Mouse (Mus musculus): Measurements from ENCODE around the gene Inafm1. TPM values are rescaled to one million over a fixed set of nuclear protein-coding genes. Genes with fewer than 3 reads are reported as not detected.
"Not testable (repeated sequence)": the region's sequence is repeated elsewhere in the genome, so short reads cannot be mapped to it uniquely, and the experiment has no call there.

The Inafm1 gene
- polyA plus RNA-seq, 1 experiment, result 23.6 TPM

DNA sequence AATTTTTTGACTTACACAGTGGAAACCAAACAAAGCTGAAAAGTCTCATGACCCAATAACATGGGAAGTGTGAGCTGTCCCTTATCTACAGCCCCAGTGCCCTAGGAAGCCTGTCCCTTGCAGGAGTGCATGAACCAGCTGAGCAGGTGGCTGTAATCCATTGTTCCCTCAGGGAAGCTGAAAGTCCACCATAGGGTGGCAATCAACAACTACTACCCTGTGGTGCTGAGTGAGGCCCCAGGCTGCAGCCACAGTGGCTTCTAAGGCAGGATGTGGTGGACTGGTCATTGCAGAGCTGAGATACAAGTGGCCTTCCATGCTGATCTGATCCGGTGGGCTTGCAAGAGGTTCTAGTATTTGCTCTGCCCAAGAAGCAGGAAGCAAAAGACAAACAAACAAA is 12.3 kb downstream of the Inafm1 start:
- Histone ChIP-seq H3K4me3 (replicated peaks; ENCODE audit: control insufficient read depth, low read depth, low read length) (no peak overlapping the region), H3K27ac (ENCODE audit: control insufficient read depth, insufficient read depth, low read depth, low read length, poor library complexity) (peak overlapping the region; percentile 22; the same call in 1 of the 2 replicates), H3K4me1 (ENCODE audit: control insufficient read depth, insufficient read depth, low read length) (peaks cover 2% of the 10 kb centered on the region; the same call in 1 of the 2 replicates)
- TF ChIP-seq CTCF (IDR thresholded peaks at IDR 0.05; ENCODE audit: control insufficient read depth, insufficient read depth, low read length) (no peak), POLR2A (IDR thresholded peaks at IDR 0.05; ENCODE audit: borderline replicate concordance, control insufficient read depth, low read depth, low read length) (no peak)
- WGBS, result 16% methylated on average over 1 of the region's 1 CpGs

DNA sequence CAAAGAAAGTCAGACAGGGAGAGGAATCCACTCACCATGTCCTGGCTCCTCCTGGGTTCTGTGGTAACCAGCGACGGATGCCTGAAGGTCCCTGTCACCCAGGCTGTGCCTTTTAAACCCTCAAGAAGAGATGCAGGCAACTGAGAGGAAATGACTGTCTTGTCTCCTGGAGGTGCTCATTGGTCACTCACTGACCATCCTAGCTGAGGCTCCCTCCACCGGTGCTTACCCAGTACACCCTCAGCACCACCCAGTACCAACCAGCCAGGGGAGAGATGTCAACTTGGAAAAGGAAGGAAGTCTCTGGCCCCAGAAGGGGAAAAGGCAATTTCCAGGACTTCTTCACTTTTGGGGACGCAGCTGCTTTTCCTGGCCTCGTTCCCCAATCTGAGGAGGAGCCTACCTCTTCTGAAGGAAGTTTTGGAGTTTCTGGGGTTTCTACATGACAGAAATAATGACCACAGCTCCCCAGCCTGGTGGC is 14.3 kb downstream of the Inafm1 start, which contains the start of gene C5ar1:
TSS of gene C5ar1 (minus strand) at position 431 of the 481 bp plus-strand sequence.
- 32% methylated on average over 5 of the region's 5 CpGs for WGBS
- Histone ChIP-seq H3K27ac (ENCODE audit: control insufficient read depth, insufficient read depth, low read depth, low read length, poor library complexity) (peak within 1 kb of the TSS; percentile 82), H3K4me1 (ENCODE audit: control insufficient read depth, insufficient read depth, low read length) (peaks cover 2% of the 10 kb centered on the region; the same call in 1 of the 2 replicates), H3K4me3 (replicated peaks; ENCODE audit: control insufficient read depth, low read depth, low read length) (peak within 1 kb of the TSS; percentile 75)
- TF ChIP-seq POLR2A (IDR thresholded peaks at IDR 0.05; ENCODE audit: borderline replicate concordance, control insufficient read depth, low read depth, low read length), result no peak
- peak; percentile 29; the same call in 1 of the 2 replicates for TF ChIP-seq CTCF (IDR thresholded peaks at IDR 0.05; ENCODE audit: control insufficient read depth, insufficient read depth, low read length)

DNA sequence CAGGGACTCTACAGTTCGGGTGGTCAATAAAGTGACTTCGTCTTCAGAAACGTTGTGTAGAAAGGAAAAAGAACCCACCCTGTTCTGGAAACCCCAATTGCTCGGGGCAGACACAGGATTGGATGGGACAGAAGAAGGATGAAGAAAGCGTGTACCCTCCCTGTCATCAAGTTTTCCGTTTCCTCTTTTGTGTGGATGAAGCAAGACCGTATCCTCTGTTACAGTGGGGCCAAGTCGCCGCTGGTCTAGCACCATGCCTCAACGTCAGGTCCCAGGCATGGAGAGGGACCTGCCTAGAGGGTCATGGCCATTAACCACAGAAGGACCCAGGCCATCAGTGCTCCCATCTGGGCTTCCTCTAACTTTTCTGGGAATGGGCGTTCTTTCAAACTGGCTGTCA is 15.6 kb downstream of the Inafm1 start:
- peak overlapping the region; percentile 75 for H3K4me3 ChIP-seq (replicated peaks; ENCODE audit: control insufficient read depth, low read depth, low read length)
- TF ChIP-seq POLR2A (IDR thresholded peaks at IDR 0.05; ENCODE audit: borderline replicate concordance, control insufficient read depth, low read depth, low read length), result 0 out of 2 replicates have a peak, but pooled peaks have one; percentile 46
- no peak for TF ChIP-seq CTCF (IDR thresholded peaks at IDR 0.05; ENCODE audit: control insufficient read depth, insufficient read depth, low read length)
- peaks cover 2% of the 10 kb centered on the region; the same call in 1 of the 2 replicates for H3K4me1 ChIP-seq (ENCODE audit: control insufficient read depth, insufficient read depth, low read length)
- H3K27ac ChIP-seq (ENCODE audit: control insufficient read depth, insufficient read depth, low read depth, low read length, poor library complexity), result peak overlapping the region; percentile 82
- 43% methylated on average over 11 of the region's 11 CpGs for WGBS

DNA sequence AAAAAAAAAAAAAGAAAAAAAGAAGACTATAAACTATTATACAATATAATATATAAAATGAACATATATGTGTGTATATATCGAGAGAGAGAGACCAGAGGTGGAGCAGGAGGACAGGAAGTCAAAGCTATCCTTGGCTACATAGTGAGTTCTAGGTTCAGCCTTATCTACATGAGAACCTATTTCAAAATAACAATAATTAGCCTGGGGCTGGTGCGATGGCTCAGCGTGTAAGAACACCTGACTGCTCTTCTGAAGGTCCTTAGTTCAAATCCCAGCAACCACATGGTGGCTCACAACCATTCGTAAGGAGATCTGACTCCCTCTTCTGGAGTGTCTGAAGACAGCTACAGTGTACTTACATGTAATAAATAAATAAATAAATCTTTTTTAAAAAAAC is 17.5 kb downstream of the Inafm1 start:
- H3K4me3 ChIP-seq (replicated peaks; ENCODE audit: control insufficient read depth, low read depth, low read length); H3K27ac ChIP-seq (ENCODE audit: control insufficient read depth, insufficient read depth, low read depth, low read length, poor library complexity); H3K4me1 ChIP-seq (ENCODE audit: control insufficient read depth, insufficient read depth, low read length): not testable (repeated sequence)
- WGBS, result 71% methylated on average over 4 of the region's 4 CpGs

DNA sequence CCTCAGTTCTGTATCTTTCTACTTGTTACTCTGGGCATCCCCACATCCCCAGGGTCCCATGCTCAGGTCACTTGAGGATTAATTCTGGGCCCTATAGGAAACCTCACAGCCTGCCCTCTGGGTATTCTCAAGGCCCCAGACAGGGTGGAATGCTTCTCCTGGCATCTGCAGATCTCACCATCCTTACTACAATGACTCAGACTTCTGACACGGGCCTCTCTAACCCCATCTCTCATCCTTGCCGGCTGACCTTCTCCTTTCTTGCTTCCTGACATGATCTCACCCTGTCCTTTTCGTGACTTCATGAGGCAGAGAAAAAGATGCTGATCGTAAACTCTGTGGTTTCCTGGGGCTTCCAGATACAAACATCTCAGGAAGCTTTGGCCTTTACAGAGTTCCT is 19.2 kb downstream of the Inafm1 start:
- Histone ChIP-seq H3K27ac (ENCODE audit: control insufficient read depth, insufficient read depth, low read depth, low read length, poor library complexity) (no peak overlapping the region; the same call in 1 of the 2 replicates), H3K4me3 (replicated peaks; ENCODE audit: control insufficient read depth, low read depth, low read length) (peak overlapping the region; percentile 29), H3K4me1 (ENCODE audit: control insufficient read depth, insufficient read depth, low read length) (no peaks in the 10 kb centered on the region; the same call in 1 of the 2 replicates)
- no peak for TF ChIP-seq CTCF (IDR thresholded peaks at IDR 0.05; ENCODE audit: control insufficient read depth, insufficient read depth, low read length)
- no peak for TF ChIP-seq POLR2A (IDR thresholded peaks at IDR 0.05; ENCODE audit: borderline replicate concordance, control insufficient read depth, low read depth, low read length)
- WGBS, result 3% methylated on average over 4 of the region's 4 CpGs

GRCm38 (mm10) chr7:16250687-16251086 is 22.7 kb downstream of the Inafm1 start:
- Histone ChIP-seq H3K4me3 (replicated peaks; ENCODE audit: control insufficient read depth, low read depth, low read length) (no peak overlapping the region), H3K4me1 (ENCODE audit: control insufficient read depth, insufficient read depth, low read length) (peaks cover 5% of the 10 kb centered on the region; the same call in 1 of the 2 replicates), H3K27ac (ENCODE audit: control insufficient read depth, insufficient read depth, low read depth, low read length, poor library complexity) (peak overlapping the region; percentile 72; the same call in 1 of the 2 replicates)
- WGBS, result 1% methylated on average over 5 of the region's 5 CpGs
- no peak for TF ChIP-seq POLR2A (IDR thresholded peaks at IDR 0.05; ENCODE audit: borderline replicate concordance, control insufficient read depth, low read depth, low read length)

DNA sequence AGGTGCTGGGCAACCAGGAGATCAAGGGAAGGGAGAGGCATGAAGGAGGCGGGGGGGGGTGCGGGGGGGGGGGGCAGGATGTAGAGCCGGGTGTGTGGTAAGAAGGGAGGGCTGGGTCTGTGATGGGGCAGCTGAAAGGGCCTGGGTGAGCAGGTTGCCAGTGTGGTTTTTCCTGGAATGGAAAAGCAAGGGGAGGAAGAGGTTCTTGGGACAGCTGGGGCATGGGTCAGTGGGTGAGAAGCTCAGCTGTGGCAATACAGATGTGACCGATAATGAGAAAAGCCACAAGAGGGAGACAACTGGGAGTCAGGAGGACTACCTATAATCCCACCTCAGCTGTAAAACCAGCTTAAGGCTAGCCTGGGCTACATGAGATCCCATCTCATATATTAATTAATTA is 27.5 kb downstream of the Inafm1 start:
- H3K27ac ChIP-seq (ENCODE audit: control insufficient read depth, insufficient read depth, low read depth, low read length, poor library complexity), result no peak overlapping the region
- WGBS, result 0% methylated on average over 1 of the region's 4 CpGs
- H3K4me1 ChIP-seq (ENCODE audit: control insufficient read depth, insufficient read depth, low read length), result peaks cover 13% of the 10 kb centered on the region
- no peak overlapping the region for H3K4me3 ChIP-seq (replicated peaks; ENCODE audit: control insufficient read depth, low read depth, low read length)
- no peak for TF ChIP-seq POLR2A (IDR thresholded peaks at IDR 0.05; ENCODE audit: borderline replicate concordance, control insufficient read depth, low read depth, low read length)
- no peak for TF ChIP-seq CTCF (IDR thresholded peaks at IDR 0.05; ENCODE audit: control insufficient read depth, insufficient read depth, low read length)

DNA sequence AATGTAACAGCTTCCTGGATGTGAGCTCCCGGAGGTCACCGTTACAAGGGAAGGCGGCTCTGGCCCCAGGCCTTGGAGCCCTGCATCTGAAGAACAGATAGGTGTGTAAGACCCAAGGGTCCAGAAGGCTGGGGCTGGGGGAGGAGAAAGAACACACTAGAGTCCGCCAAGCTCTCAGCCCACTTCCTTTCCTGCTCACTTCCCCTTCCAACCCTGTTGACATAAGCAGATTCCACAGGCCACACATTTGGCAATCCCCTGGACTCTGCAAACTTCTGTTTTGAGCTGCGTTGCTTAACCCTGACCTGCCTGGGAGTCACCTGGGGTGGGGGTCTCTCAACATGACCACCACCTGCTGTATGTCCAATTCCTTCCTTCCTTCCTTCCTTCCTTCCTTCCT is 29.4 kb downstream of the Inafm1 start, which contains the start of gene C5ar2:
TSS of gene C5ar2 (minus strand) at position 88 of the 400 bp plus-strand sequence.
- TF ChIP-seq CTCF (IDR thresholded peaks at IDR 0.05; ENCODE audit: control insufficient read depth, insufficient read depth, low read length) (no peak), POLR2A (IDR thresholded peaks at IDR 0.05; ENCODE audit: borderline replicate concordance, control insufficient read depth, low read depth, low read length) (no peak)
- Histone ChIP-seq H3K4me3 (replicated peaks; ENCODE audit: control insufficient read depth, low read depth, low read length) (peak within 1 kb of the TSS; percentile 46), H3K27ac (ENCODE audit: control insufficient read depth, insufficient read depth, low read depth, low read length, poor library complexity) (peak within 1 kb of the TSS; percentile 80), H3K4me1 (ENCODE audit: control insufficient read depth, insufficient read depth, low read length) (peaks cover 17% of the 10 kb centered on the region)
- WGBS, result 28% methylated on average over 5 of the region's 5 CpGs

GRCm38 (mm10) chr7:16242198-16242597 is 31.2 kb downstream of the Inafm1 start:
- WGBS, result 18% methylated on average over 6 of the region's 6 CpGs
- Histone ChIP-seq H3K4me3 (replicated peaks; ENCODE audit: control insufficient read depth, low read depth, low read length) (peak overlapping the region; percentile 46), H3K4me1 (ENCODE audit: control insufficient read depth, insufficient read depth, low read length) (peaks cover 14% of the 10 kb centered on the region), H3K27ac (ENCODE audit: control insufficient read depth, insufficient read depth, low read depth, low read length, poor library complexity) (peak overlapping the region; percentile 80)
- TF ChIP-seq POLR2A (IDR thresholded peaks at IDR 0.05; ENCODE audit: borderline replicate concordance, control insufficient read depth, low read depth, low read length) (no peak), CTCF (IDR thresholded peaks at IDR 0.05; ENCODE audit: control insufficient read depth, insufficient read depth, low read length) (no peak)
